Mouse (Mus musculus) erythroblast, embryonic 14.5 days (primary cell): ENCODE data around the gene Gm3512. TPM values are rescaled to one million over a fixed set of nuclear protein-coding genes. Genes with fewer than 3 reads are reported as not detected.
"Not testable (repeated sequence)": the region's sequence is repeated elsewhere in the genome, so short reads cannot be mapped to it uniquely, and the experiment has no call there.

Experiments
- H3K27me3 ChIP-seq: 2 replicates; pipeline ENCODE4 v1.6.1; 2012; ENCODE audit warnings: inconsistent platforms; ENCODE audit not compliant: control insufficient read depth
- H3K36me3 ChIP-seq: 2 replicates; pipeline ENCODE4 v1.6.1; 2012; ENCODE audit warnings: mild to moderate bottlenecking, inconsistent platforms; ENCODE audit not compliant: control insufficient read depth
- H3K4me1 ChIP-seq: 2 replicates; pipeline ENCODE4 v1.6.1; 2012; ENCODE audit warnings: inconsistent platforms; ENCODE audit not compliant: control insufficient read depth
- H3K4me3 ChIP-seq: replicated peaks from 2 replicates; pipeline ENCODE3; 2012; ENCODE audit warnings: moderate library complexity, mild to moderate bottlenecking, inconsistent platforms
- H3K9me3 ChIP-seq: 2 replicates; pipeline ENCODE4 v1.6.1; 2012; ENCODE audit warnings: low read length, inconsistent platforms, mixed read lengths; ENCODE audit not compliant: control insufficient read depth
- polyA plus RNA-seq: library from polyadenylated mRNA; stranded (reverse); fragments of >175 nt; gene quantifications from 2 replicates; pipeline ENCODE4 v1.2.3, GENCODE M21; 2012

The Gm3512 gene
- not detected in 2 replicates for polyA plus RNA-seq

DNA sequence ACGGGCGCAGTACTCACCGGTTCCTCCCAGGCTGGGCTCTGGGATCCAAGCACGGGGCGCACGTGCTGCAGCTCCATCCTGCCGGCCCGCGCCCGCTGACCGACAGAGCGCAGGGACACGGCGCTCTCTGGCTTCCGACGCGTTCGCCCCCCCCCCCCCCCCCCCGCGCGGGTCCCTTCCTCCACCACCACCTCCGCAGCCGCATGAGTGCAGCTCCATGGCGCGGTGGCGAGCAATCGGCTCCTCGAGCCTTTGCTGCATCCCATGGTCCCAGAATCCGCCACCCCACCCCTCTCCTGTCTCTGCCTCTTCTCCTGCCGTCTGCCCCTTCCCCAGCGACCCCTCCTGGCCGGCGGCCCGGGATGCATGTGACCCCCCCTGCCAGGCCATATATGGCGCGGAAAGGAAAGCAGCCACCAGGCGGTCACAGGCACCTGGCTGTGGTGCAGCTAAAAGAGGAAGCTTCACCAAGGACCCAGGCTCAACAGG is at the start of gene Gm3512:
Gm3512 (minus strand) TSS at position 51 of the 489 bp plus-strand sequence.
- H3K27me3 ChIP-seq, H3K36me3 ChIP-seq, H3K4me1 ChIP-seq, H3K4me3 ChIP-seq, H3K9me3 ChIP-seq: not testable (repeated sequence)

GRCm38 (mm10) chr14:7200070-7200469 is 25.7 kb upstream of the Gm3512 start:
- H3K36me3 ChIP-seq, H3K9me3 ChIP-seq, H3K4me3 ChIP-seq, H3K27me3 ChIP-seq, H3K4me1 ChIP-seq: not testable (repeated sequence)

GRCm38 (mm10) chr14:7194440-7194839 is 20.1 kb upstream of the Gm3512 start, which contains the start of gene Gm16434:
Gm16434 (minus strand) TSS chr14:7194540.
- not testable (repeated sequence) for H3K36me3 ChIP-seq, H3K4me1 ChIP-seq, H3K27me3 ChIP-seq, H3K9me3 ChIP-seq, H3K4me3 ChIP-seq

- H3K4me1 ChIP-seq, H3K36me3 ChIP-seq, H3K9me3 ChIP-seq, H3K27me3 ChIP-seq, H3K4me3 ChIP-seq: not testable (repeated sequence)
Measured at GRCm38 (mm10) chr14:7125312-7125711, 49.0 kb downstream of the Gm3512 start, which contains the start of gene Gm6676. Gm6676 (minus strand) TSS chr14:7125412.

DNA sequence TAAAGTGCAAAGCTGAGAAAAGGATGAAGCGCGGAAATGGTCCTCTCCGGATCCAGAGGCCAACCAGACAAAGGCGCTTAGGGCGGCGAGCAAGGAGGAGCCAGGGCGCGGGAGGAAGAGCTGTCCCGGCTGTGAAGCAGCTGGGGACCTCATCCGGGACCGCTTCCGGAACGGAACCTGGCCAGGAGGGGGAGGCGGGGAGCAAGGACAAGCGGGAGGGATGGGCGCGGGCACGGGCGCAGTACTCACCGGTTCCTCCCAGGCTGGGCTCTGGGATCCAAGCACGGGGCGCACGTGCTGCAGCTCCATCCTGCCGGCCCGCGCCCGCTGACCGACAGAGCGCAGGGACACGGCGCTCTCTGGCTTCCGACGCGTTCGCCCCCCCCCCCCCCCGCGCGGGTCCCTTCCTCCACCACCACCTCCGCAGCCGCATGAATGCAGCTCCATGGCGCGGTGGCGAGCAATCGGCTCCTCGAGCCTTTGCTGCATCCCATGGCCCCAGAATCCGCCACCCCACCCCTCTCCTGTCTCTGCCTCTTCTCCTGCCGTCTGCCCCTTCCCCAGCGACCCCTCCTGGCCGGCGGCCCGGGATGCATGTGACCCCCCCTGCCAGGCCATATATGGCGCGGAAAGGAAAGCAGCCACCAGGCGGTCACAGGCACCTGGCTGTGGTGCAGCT is 69.1 kb downstream of the Gm3512 start:
- not testable (repeated sequence) for H3K4me3 ChIP-seq, H3K9me3 ChIP-seq, H3K4me1 ChIP-seq, H3K36me3 ChIP-seq, H3K27me3 ChIP-seq

Other genes starting within 250 kb of the Gm3512 start
- not detected in 2 replicates for gene Gm6356, start 200.7 kb downstream of the Gm3512 start, polyA plus RNA-seq
- gene Gm10406, start 147.1 kb downstream of the Gm3512 start, polyA plus RNA-seq, result 0.02 TPM in 1 of 2 replicates, not detected in the other
- not detected in 2 replicates for gene Gm3685, start 129.6 kb downstream of the Gm3512 start, polyA plus RNA-seq
- gene Gm3696, start 73.9 kb downstream of the Gm3512 start, polyA plus RNA-seq, result not detected in 2 replicates
- not detected in 2 replicates for gene Gm6676, start 49.1 kb downstream of the Gm3512 start, polyA plus RNA-seq
- gene Gm16434, start 20.0 kb upstream of the Gm3512 start, polyA plus RNA-seq, result not detected in 2 replicates
- gene Gm3727, start 90.2 kb upstream of the Gm3512 start, polyA plus RNA-seq, result not detected in 2 replicates
- gene Gm3739, start 140.5 kb upstream of the Gm3512 start, polyA plus RNA-seq, result not detected in 2 replicates
- gene Gm5797, start 157.9 kb upstream of the Gm3512 start, polyA plus RNA-seq, result not detected in 2 replicates
- not detected in 2 replicates for gene Gm8374, start 190.6 kb upstream of the Gm3512 start, polyA plus RNA-seq